Mouse (Mus musculus) liver, adult 10 weeks (tissue): Measurements from ENCODE around the gene Gm44511. TPM values are rescaled to one million over a fixed set of nuclear protein-coding genes. Genes with fewer than 3 reads are reported as not detected.

Experiments used
- polyA plus RNA-seq: library from polyadenylated mRNA; stranded (reverse); fragments of 350-450 nt; fragmentation: Illumina TruSeq; extraction: RNeasy Lipid Tissue Mini Kit (QIAGEN cat#74804); gene quantifications from one replicate; pipeline ENCODE4 v1.2.3, GENCODE M21; 2014; ENCODE audit warnings: low read depth, low replicate concordance

The Gm44511 gene
- not detected for polyA plus RNA-seq

GRCm38 (mm10) chr6:128826132-128826531 lies at the start of gene Gm44511, which contains the start of gene Klrb1b:
TSS of gene Gm44511 (minus strand) at chr6:128826315.
TSS of gene Klrb1b (minus strand) at chr6:128826331.

GRCm38 (mm10) chr6:128789115-128789514 lies 37.0 kb downstream of the Gm44511 start, which contains the start of gene Klrb1c:
TSS of gene Klrb1c (minus strand) at chr6:128789215.

Other genes starting within 250 kb of the Gm44511 start
- 56.5 TPM for gene A2ml1, start 244.7 kb downstream of the Gm44511 start, polyA plus RNA-seq
- not detected for gene Klrb1a, start 202.8 kb downstream of the Gm44511 start, polyA plus RNA-seq
- gene Clec2h, start 163.9 kb downstream of the Gm44511 start, polyA plus RNA-seq = 16.9 TPM
- not detected for gene Klrb1, start 103.3 kb downstream of the Gm44511 start, polyA plus RNA-seq
- 1.0 TPM for gene Klrb1c, start 37.1 kb downstream of the Gm44511 start, polyA plus RNA-seq
- gene Klrb1b, start within 50 bp of the Gm44511 start, polyA plus RNA-seq = not detected
- gene Clec2i, start 61.3 kb upstream of the Gm44511 start, polyA plus RNA-seq = 0.85 TPM
- 0.85 TPM for gene BC035044, start 64.8 kb upstream of the Gm44511 start, polyA plus RNA-seq
- gene Clec2g, start 108.1 kb upstream of the Gm44511 start, polyA plus RNA-seq = not detected
- not detected for gene Klrb1f, start 219.6 kb upstream of the Gm44511 start, polyA plus RNA-seq